Mouse (Mus musculus) hindbrain, postnatal 0 days (tissue): ENCODE measurements around the gene 1700093K21Rik. TPM values are rescaled to one million over a fixed set of nuclear protein-coding genes. Genes with fewer than 3 reads are reported as not detected.

Experiments
- ATAC-seq: fragments of 200-750 bp; cut with Nextera tagmentation; 2 replicates; pipeline ENCODE4 v1.8.0; 2017; ENCODE audit warnings: mild to moderate bottlenecking, moderate TSS enrichment, moderate library complexity
- DNase-seq: peaks from one replicate; pipeline ENCODE4 v3.0.0-alpha.2; 2015; ENCODE audit warnings: low spot score
- H3K27ac ChIP-seq: fragments of 300-500 bp; sonication (generic); 2 replicates; pipeline ENCODE4 v1.5.1; 2014; ENCODE audit warnings: mild to moderate bottlenecking
- H3K27me3 ChIP-seq: fragments of 300-500 bp; sonication (generic); 2 replicates; pipeline ENCODE4 v1.6.1; 2014; ENCODE audit warnings: low read length, mixed read lengths; ENCODE audit not compliant: insufficient read depth
- H3K36me3 ChIP-seq: fragments of 300-500 bp; sonication (generic); 2 replicates; pipeline ENCODE4 v1.6.1; 2014; ENCODE audit warnings: low read length, mixed read lengths; ENCODE audit not compliant: insufficient read depth
- H3K4me1 ChIP-seq: fragments of 300-500 bp; sonication (generic); 2 replicates; pipeline ENCODE4 v1.6.1; 2014; ENCODE audit warnings: antibody characterized with exemption, low read length, mixed read lengths; ENCODE audit not compliant: insufficient read depth
- H3K4me2 ChIP-seq: fragments of 300-500 bp; sonication (generic); 2 replicates; pipeline ENCODE4 v1.6.1; 2014; ENCODE audit warnings: low read depth, mild to moderate bottlenecking, low read length, moderate library complexity, mixed read lengths
- H3K4me3 ChIP-seq: fragments of 300-500 bp; sonication (generic); 2 replicates; pipeline ENCODE4 v1.5.1; 2014; ENCODE audit warnings: low read length
- H3K9ac ChIP-seq: fragments of 300-500 bp; sonication (generic); replicated peaks from 2 replicates; pipeline ENCODE4 v1.6.1; 2014; ENCODE audit warnings: mild to moderate bottlenecking, low read length, moderate library complexity, mixed read lengths
- H3K9me3 ChIP-seq: fragments of 300-500 bp; sonication (generic); 2 replicates; pipeline ENCODE4 v1.6.1; 2016; ENCODE audit warnings: low read length, mixed read lengths
- CTCF ChIP-seq: IDR thresholded peaks from 2 replicates; pipeline ENCODE4 v1.5.1; 2016; ENCODE audit warnings: antibody characterized with exemption, control low read depth, low read depth
- WGBS: fragments of 180-500 bp; shearing (Covaris S2); extraction: QIAGEN DNeasy Blood & Tissue Kit; methylation state at CpG from one replicate; pipeline ENCODE4 v1.1.7; 2014; 5-methylcytosine and 5-hydroxymethylcytosine counted together
- microRNA-seq, 2 experiments: library from miRNA; unstranded; fragments of <30 nt; microRNA quantifications; one replicate each; pipeline ENCODE4; 2016
- polyA plus RNA-seq: library from polyadenylated mRNA; unstranded; fragments of >200 nt; fragmentation: Nextera tagmentation; extraction: Ambion mirVana; gene quantifications from 2 replicates; pipeline ENCODE4 v1.2.1, GENCODE M21; 2015
- total RNA-seq: library from RNA; depleted of rRNA; stranded (reverse); fragments of >200 nt; gene quantifications from 2 replicates; pipeline ENCODE4 v1.2.3, GENCODE M21; 2014; rRNA removed

Gene 1700093K21Rik
- total and polyA plus RNA-seq, 2 experiments from 2014 or later, result 0.21 to 0.26 TPM

- Histone ChIP-seq H3K9ac (no peak overlapping the region), H3K4me2 (no peak overlapping the region), H3K9me3 (no peaks in the 10 kb centered on the region), H3K27me3 (no peaks in the 10 kb centered on the region), H3K27ac (no peak overlapping the region), H3K4me1 (no peaks in the 10 kb centered on the region), H3K36me3 (peaks cover 73% of the 10 kb centered on the region), H3K4me3 (no peak overlapping the region)
- ATAC-seq, result no peak
- no peak for TF ChIP-seq CTCF
- 91% methylated on average over 1 of the region's 1 CpGs for WGBS
- DNase-seq, result no peak
These were observed 31.0 kb downstream of the 1700093K21Rik start for GRCm38 (mm10) chr11:23489955-23490354.

Small RNAs within 50 kb of the gene (microRNA-seq; reads per million reads assigned to microRNA genes)
- gene Gm47279, result 0 reads per million in 2 experiments

Other genes with a start within 250 kb of the 1700093K21Rik start
- gene Usp34, start 214.3 kb downstream of the 1700093K21Rik start, total RNA-seq, result 95.2 and 95.3 TPM in 2 replicates
- 24.5 and 26.7 TPM in 2 replicates for gene Usp34, start 214.3 kb downstream of the 1700093K21Rik start, polyA plus RNA-seq
- 20.3 and 25.0 TPM in 2 replicates for gene Ahsa2, start 23.1 kb downstream of the 1700093K21Rik start, total RNA-seq
- gene Ahsa2, start 23.1 kb downstream of the 1700093K21Rik start, polyA plus RNA-seq, result 46.5 and 49.9 TPM in 2 replicates
- 52.1 and 71.0 TPM in 2 replicates for gene 0610010F05Rik, start 112.5 kb upstream of the 1700093K21Rik start, total RNA-seq
- 122 and 124 TPM in 2 replicates for gene 0610010F05Rik, start 112.5 kb upstream of the 1700093K21Rik start, polyA plus RNA-seq
- gene Pus10, start 144.5 kb upstream of the 1700093K21Rik start, total RNA-seq, result 9.0 and 11.8 TPM in 2 replicates
- gene Pus10, start 144.5 kb upstream of the 1700093K21Rik start, polyA plus RNA-seq, result 7.8 and 8.5 TPM in 2 replicates
- gene Pex13, start 144.8 kb upstream of the 1700093K21Rik start, total RNA-seq, result 16.1 and 19.5 TPM in 2 replicates
- 27.8 and 28.8 TPM in 2 replicates for gene Pex13, start 144.8 kb upstream of the 1700093K21Rik start, polyA plus RNA-seq
- 0.68 and 1.0 TPM in 2 replicates for gene Rel, start 249.8 kb upstream of the 1700093K21Rik start, total RNA-seq
- 0.58 and 0.59 TPM in 2 replicates for gene Rel, start 249.8 kb upstream of the 1700093K21Rik start, polyA plus RNA-seq